In genomic region chr2:10252016-10252415, GRCm38 (mm10) we compare ENCODE assay signal across 23 mouse cellular contexts.
A peak's percentile ranks its signal among the peaks of the same experiment; 100 is the strongest.
DNase-seq lines count a peak whose midpoint lies in the region; ATAC-seq and TF ChIP-seq lines count a peak whose summit lies in the region.
"Had no signal": no experiment of that assay in that cellular context is flagged by ENCODE, and none has a peak within 500 bp of the region (broad histone marks: within the 10 kb centered on the region; RNA-seq: fewer than 3 reads in every experiment).

No protein-coding gene starts in this region.

- WGBS in embryonic facial prominence, embryonic 14.5 days: 62% methylated on average over 2 of the region's 2 CpGs
- 89% methylated on average over 2 of the region's 2 CpGs for WGBS in embryonic facial prominence, embryonic 10.5 days

- H3K27me3 ChIP-seq in embryonic facial prominence, embryonic 14.5 days (replicated peaks; ENCODE audit: control insufficient read depth, insufficient read depth, low read length): no peaks in the 10 kb centered on the region
- no peaks in the 10 kb centered on the region for H3K27me3 ChIP-seq in embryonic facial prominence, embryonic 10.5 days (replicated peaks; ENCODE audit: low read depth, poor library complexity, severe bottlenecking)
- H3K27me3 ChIP-seq: CH12.LX; embryonic facial prominence, embryonic 13.5 days; forebrain, embryonic 13.5 days; forebrain, embryonic 15.5 days had no signal

- H3K27ac ChIP-seq in embryonic facial prominence, embryonic 14.5 days (replicated peaks; ENCODE audit: low read depth, low read length): no peak overlapping the region
- H3K27ac ChIP-seq in embryonic facial prominence, embryonic 10.5 days (replicated peaks): no peak overlapping the region
- peak overlapping the region; percentile 65 for H3K27ac ChIP-seq in gastrocnemius, adult 2 months
- H3K27ac ChIP-seq: embryonic facial prominence, embryonic 13.5 days; forebrain, embryonic 13.5 days; forebrain, embryonic 15.5 days had no signal

- H3K4me1 ChIP-seq in embryonic facial prominence, embryonic 14.5 days (ENCODE audit: control insufficient read depth, insufficient read depth, low read length): no peaks in the 10 kb centered on the region
- peaks cover 8% of the 10 kb centered on the region; the same call in 1 of the 2 replicates for H3K4me1 ChIP-seq in embryonic facial prominence, embryonic 10.5 days
- H3K4me1 ChIP-seq: forebrain, embryonic 13.5 days; forebrain, embryonic 15.5 days had no signal

- no peaks in the 10 kb centered on the region for H3K36me3 ChIP-seq in embryonic facial prominence, embryonic 14.5 days (ENCODE audit: control insufficient read depth, insufficient read depth, low read length)
- H3K36me3 ChIP-seq in embryonic facial prominence, embryonic 10.5 days (replicated peaks): no peaks in the 10 kb centered on the region
- H3K36me3 ChIP-seq: embryonic facial prominence, embryonic 13.5 days; forebrain, embryonic 15.5 days; G1E had no signal

- intact Hi-C loops in gastrocnemius, adult 2 months (cut with DNase I): no loop called here

- no peak for TF ChIP-seq CTCF in gastrocnemius, adult 2 months (IDR thresholded peaks at IDR 0.05)

- H3K4me2 ChIP-seq in embryonic facial prominence, embryonic 14.5 days (ENCODE audit: low read depth, low read length): no peak overlapping the region
- H3K4me2 ChIP-seq: embryonic facial prominence, embryonic 13.5 days; forebrain, embryonic 13.5 days; forebrain, embryonic 15.5 days had no signal

- no peak for ATAC-seq in embryonic facial prominence, embryonic 14.5 days (ENCODE audit: low read depth)
- ATAC-seq: activated CD4-positive, CD25-positive, alpha-beta regulatory T cell, adult 4 months; CD4-positive, CD25-positive, alpha-beta regulatory T cell, adult 4 months; forebrain, embryonic 13.5 days; forebrain, embryonic 15.5 days; forebrain, postnatal 0 days; Patski had no signal

- no peak overlapping the region for H3K4me3 ChIP-seq in embryonic facial prominence, embryonic 14.5 days (ENCODE audit: low read depth, low read length)
- H3K4me3 ChIP-seq in embryonic facial prominence, embryonic 10.5 days: no peak overlapping the region
- H3K4me3 ChIP-seq in gastrocnemius, adult 2 months: no peak overlapping the region
- H3K4me3 ChIP-seq: embryonic facial prominence, embryonic 13.5 days; forebrain, embryonic 13.5 days; forebrain, embryonic 15.5 days had no signal

- H3K9me3 ChIP-seq in embryonic facial prominence, embryonic 14.5 days (ENCODE audit: control insufficient read depth, low read length): no peaks in the 10 kb centered on the region
- H3K9me3 ChIP-seq in embryonic facial prominence, embryonic 10.5 days: no peaks in the 10 kb centered on the region
- H3K9me3 ChIP-seq: embryonic facial prominence, embryonic 13.5 days; forebrain, embryonic 13.5 days; forebrain, embryonic 15.5 days; G1E had no signal

- DNase-seq in embryonic facial prominence, embryonic 14.5 days (ENCODE audit: low spot score): peak; percentile 57
- no peak for DNase-seq in embryonic facial prominence, embryonic 10.5 days (ENCODE audit: low spot score)
- DNase-seq in gastrocnemius, adult 2 months: no peak
- DNase-seq in gastrocnemius, postnatal 10 days: no peak
- DNase-seq in skeletal muscle tissue, adult 2 months (ENCODE audit: low read depth, low spot score): peak; percentile 67
- DNase-seq: adrenal gland, adult 8-10 months; adrenal gland, postnatal 14 days; adrenal gland, postnatal 36 days; B cell, adult 2 months; cerebellum, adult 11-12 months; cerebellum, adult 2 months; cerebellum, adult 9-10 months; cerebellum, postnatal 10 days; cerebellum, postnatal 25 days; forebrain, postnatal 0 days had no signal

- no peak overlapping the region for H3K9ac ChIP-seq in embryonic facial prominence, embryonic 14.5 days (ENCODE audit: low read depth, low read length)
- H3K9ac ChIP-seq: embryonic facial prominence, embryonic 13.5 days; forebrain, embryonic 13.5 days; forebrain, embryonic 15.5 days; forebrain, postnatal 0 days had no signal

Comparison
In these comparisons a context has a peak if more than half of its experiments do, and no peak if none do; other contexts are left out.
1. DNase-seq: peak in embryonic facial prominence, embryonic 14.5 days (single experiment) and skeletal muscle tissue, adult 2 months (single experiment); none in embryonic facial prominence, embryonic 10.5 days (single experiment), gastrocnemius, adult 2 months (single experiment) and gastrocnemius, postnatal 10 days (single experiment).